Mouse (Mus musculus) liver, embryonic 12.5 days (tissue): ENCODE measurements around the gene Pcolce2. TPM values are rescaled to one million over a fixed set of nuclear protein-coding genes. Genes with fewer than 3 reads are reported as not detected.
"Not testable (repeated sequence)": the region's sequence is repeated elsewhere in the genome, so short reads cannot be mapped to it uniquely, and the experiment has no call there.

Experiments
- ATAC-seq: fragments of 200-750 bp; cut with Nextera tagmentation; 2 replicates; pipeline ENCODE4 v1.8.0; 2017; ENCODE audit warnings: moderate number of reproducible peaks, mild to moderate bottlenecking, moderate library complexity
- H3K27ac ChIP-seq: fragments of 300-500 bp; sonication (generic); 2 replicates; pipeline ENCODE4 v1.5.1; 2016; ENCODE audit warnings: mild to moderate bottlenecking
- H3K27me3 ChIP-seq: fragments of 300-500 bp; sonication (generic); replicated peaks from 2 replicates; pipeline ENCODE4 v1.6.1; 2016; ENCODE audit warnings: mild to moderate bottlenecking, moderate library complexity
- H3K36me3 ChIP-seq: fragments of 300-500 bp; sonication (generic); 2 replicates; pipeline ENCODE4 v1.6.1; 2016; ENCODE audit warnings: mild to moderate bottlenecking, moderate library complexity
- H3K4me1 ChIP-seq: fragments of 300-500 bp; sonication (generic); 2 replicates; pipeline ENCODE4 v1.6.1; 2016
- H3K4me2 ChIP-seq: fragments of 300-500 bp; sonication (generic); 2 replicates; pipeline ENCODE4 v1.6.1; 2016; ENCODE audit warnings: mild to moderate bottlenecking, moderate library complexity
- H3K4me3 ChIP-seq: fragments of 300-500 bp; sonication (generic); 2 replicates; pipeline ENCODE4 v1.5.1; 2016; ENCODE audit warnings: mild to moderate bottlenecking, moderate library complexity
- H3K9ac ChIP-seq: fragments of 300-500 bp; sonication (generic); 2 replicates; pipeline ENCODE4 v1.6.1; 2016; ENCODE audit warnings: mild to moderate bottlenecking, moderate library complexity
- H3K9me3 ChIP-seq: fragments of 300-500 bp; sonication (generic); replicated peaks from 2 replicates; pipeline ENCODE4 v1.6.1; 2016; ENCODE audit warnings: mild to moderate bottlenecking, moderate library complexity
- WGBS: fragments of 180-500 bp; shearing (Covaris S2); methylation state at CpG from one replicate; pipeline ENCODE4 v1.1.7; 2016; ENCODE audit not compliant: insufficient replicate concordance; 5-methylcytosine and 5-hydroxymethylcytosine counted together
- polyA plus RNA-seq: library from polyadenylated mRNA; unstranded; fragments of >200 nt; fragmentation: Nextera tagmentation; extraction: Ambion mirVana; gene quantifications from 2 replicates; pipeline ENCODE4 v1.2.1, GENCODE M21; 2016

Gene Pcolce2
- polyA plus RNA-seq, 1 experiment from 2014 or later, result 12.1 TPM

GRCm38 (mm10) chr9:95614861-95615615 lies 22.4 kb upstream of the Pcolce2 start:
- no peaks in the 10 kb centered on the region for H3K27me3 ChIP-seq
- H3K4me1 ChIP-seq, result no peaks in the 10 kb centered on the region
- H3K27ac ChIP-seq, result no peak overlapping the region
- H3K9ac ChIP-seq, result no peak overlapping the region
- no peaks in the 10 kb centered on the region for H3K9me3 ChIP-seq
- WGBS, result 65% methylated on average over 14 of the region's 14 CpGs
- H3K36me3 ChIP-seq, result no peaks in the 10 kb centered on the region
- ATAC-seq, result no peak
- no peak overlapping the region for H3K4me2 ChIP-seq
- no peak overlapping the region for H3K4me3 ChIP-seq

- no peaks in the 10 kb centered on the region for H3K27me3 ChIP-seq
- no peak overlapping the region for H3K9ac ChIP-seq
- H3K27ac ChIP-seq, result no peak overlapping the region
- no peak overlapping the region for H3K4me2 ChIP-seq
- no peak for ATAC-seq
- 62% methylated on average over 3 of the region's 3 CpGs for WGBS
- no peaks in the 10 kb centered on the region for H3K36me3 ChIP-seq
- no peak overlapping the region for H3K4me3 ChIP-seq
- no peaks in the 10 kb centered on the region for H3K4me1 ChIP-seq
- no peaks in the 10 kb centered on the region for H3K9me3 ChIP-seq
Measured at GRCm38 (mm10) chr9:95615961-95616360, 21.4 kb upstream of the Pcolce2 start.

GRCm38 (mm10) chr9:95618572-95618971 lies 18.8 kb upstream of the Pcolce2 start:
- H3K27ac ChIP-seq, result no peak overlapping the region
- H3K4me3 ChIP-seq, result no peak overlapping the region
- 63% methylated on average over 1 of the region's 1 CpGs for WGBS
- ATAC-seq, result no peak
- no peaks in the 10 kb centered on the region for H3K9me3 ChIP-seq
- H3K4me2 ChIP-seq, result no peak overlapping the region
- H3K9ac ChIP-seq, result no peak overlapping the region
- no peaks in the 10 kb centered on the region for H3K27me3 ChIP-seq
- H3K4me1 ChIP-seq, result no peaks in the 10 kb centered on the region
- H3K36me3 ChIP-seq, result no peaks in the 10 kb centered on the region

GRCm38 (mm10) chr9:95624072-95624471 lies 13.3 kb upstream of the Pcolce2 start:
- Histone ChIP-seq H3K27ac (no peak overlapping the region), H3K4me3 (no peak overlapping the region), H3K4me2 (no peak overlapping the region), H3K9me3 (no peaks in the 10 kb centered on the region; the same call in 1 of the 2 replicates), H3K36me3 (no peaks in the 10 kb centered on the region), H3K27me3 (no peaks in the 10 kb centered on the region), H3K9ac (no peak overlapping the region), H3K4me1 (no peaks in the 10 kb centered on the region)
- no peak for ATAC-seq
- 61% methylated on average over 3 of the region's 3 CpGs for WGBS

- H3K4me1 ChIP-seq, result no peaks in the 10 kb centered on the region
- H3K27ac ChIP-seq, result no peak overlapping the region
- no peak overlapping the region for H3K4me3 ChIP-seq
- H3K27me3 ChIP-seq, result no peaks in the 10 kb centered on the region
- H3K9me3 ChIP-seq, result no peaks in the 10 kb centered on the region; the same call in 1 of the 2 replicates
- WGBS, result 62% methylated on average over 6 of the region's 6 CpGs
- no peaks in the 10 kb centered on the region for H3K36me3 ChIP-seq
- H3K9ac ChIP-seq, result no peak overlapping the region
- no peak for ATAC-seq
- H3K4me2 ChIP-seq, result no peak overlapping the region
Measured at GRCm38 (mm10) chr9:95628439-95628948, 8.9 kb upstream of the Pcolce2 start.

- not testable (repeated sequence) for H3K9ac ChIP-seq, H3K4me3 ChIP-seq, H3K9me3 ChIP-seq, H3K36me3 ChIP-seq, H3K4me1 ChIP-seq, H3K27me3 ChIP-seq, ATAC-seq, H3K27ac ChIP-seq, H3K4me2 ChIP-seq
- WGBS, result 77% methylated on average over 2 of the region's 2 CpGs
Measured at GRCm38 (mm10) chr9:95629561-95629960, 7.8 kb upstream of the Pcolce2 start.

- H3K4me1 ChIP-seq, result 0 out of 2 replicates have a peak, but pooled peaks cover 7% of the 10 kb centered on the region
- H3K9me3 ChIP-seq, result no peaks in the 10 kb centered on the region
- no peak overlapping the region for H3K4me2 ChIP-seq
- no peak overlapping the region for H3K9ac ChIP-seq
- no peak overlapping the region for H3K4me3 ChIP-seq
- H3K27ac ChIP-seq, result no peak overlapping the region
- no peak for ATAC-seq
- no peaks in the 10 kb centered on the region for H3K36me3 ChIP-seq
- 65% methylated on average over 4 of the region's 4 CpGs for WGBS
- peaks cover 53% of the 10 kb centered on the region for H3K27me3 ChIP-seq
Measured at GRCm38 (mm10) chr9:95636395-95636794, 1.0 kb upstream of the Pcolce2 start.

- H3K9me3 ChIP-seq, result no peaks in the 10 kb centered on the region
- 0 out of 2 replicates have a peak, but pooled peaks cover 7% of the 10 kb centered on the region for H3K4me1 ChIP-seq
- ATAC-seq, result no peak
- H3K4me3 ChIP-seq, result no peak overlapping the region
- H3K4me2 ChIP-seq, result no peak overlapping the region
- H3K36me3 ChIP-seq, result no peaks in the 10 kb centered on the region
- WGBS, result 22% methylated on average over 4 of the region's 4 CpGs
- H3K27ac ChIP-seq, result no peak overlapping the region
- no peak overlapping the region for H3K9ac ChIP-seq
- peaks cover 45% of the 10 kb centered on the region for H3K27me3 ChIP-seq
Measured at GRCm38 (mm10) chr9:95639919-95640318, 2.5 kb downstream of the Pcolce2 start.

- Histone ChIP-seq H3K36me3 (0 out of 2 replicates have a peak, but pooled peaks cover 9% of the 10 kb centered on the region), H3K4me1 (no peaks in the 10 kb centered on the region), H3K4me2 (no peak overlapping the region), H3K4me3 (no peak overlapping the region), H3K27me3 (no peaks in the 10 kb centered on the region), H3K9me3 (no peaks in the 10 kb centered on the region), H3K9ac (no peak overlapping the region), H3K27ac (no peak overlapping the region)
- 77% methylated on average over 8 of the region's 8 CpGs for WGBS
- ATAC-seq, result no peak
Measured at GRCm38 (mm10) chr9:95645926-95646325, 8.5 kb downstream of the Pcolce2 start.

- Histone ChIP-seq H3K9ac (no peak overlapping the region), H3K4me2 (no peak overlapping the region), H3K27ac (no peak overlapping the region), H3K27me3 (no peaks in the 10 kb centered on the region), H3K9me3 (no peaks in the 10 kb centered on the region), H3K4me1 (no peaks in the 10 kb centered on the region), H3K4me3 (no peak overlapping the region), H3K36me3 (0 out of 2 replicates have a peak, but pooled peaks cover 9% of the 10 kb centered on the region)
- WGBS, result 71% methylated on average over 6 of the region's 6 CpGs
- no peak for ATAC-seq
Measured at GRCm38 (mm10) chr9:95653363-95653762, 16.0 kb downstream of the Pcolce2 start.

GRCm38 (mm10) chr9:95654356-95654755 lies 17.0 kb downstream of the Pcolce2 start:
- no peaks in the 10 kb centered on the region for H3K9me3 ChIP-seq
- H3K4me1 ChIP-seq, result no peaks in the 10 kb centered on the region
- no peak overlapping the region for H3K4me3 ChIP-seq
- no peaks in the 10 kb centered on the region for H3K27me3 ChIP-seq
- no peak overlapping the region for H3K27ac ChIP-seq
- H3K36me3 ChIP-seq, result 0 out of 2 replicates have a peak, but pooled peaks cover 5% of the 10 kb centered on the region
- WGBS, result 84% methylated on average over 5 of the region's 5 CpGs
- H3K9ac ChIP-seq, result no peak overlapping the region
- no peak overlapping the region for H3K4me2 ChIP-seq
- no peak for ATAC-seq

GRCm38 (mm10) chr9:95657941-95658340 lies 20.5 kb downstream of the Pcolce2 start:
- H3K4me2 ChIP-seq, result no peak overlapping the region
- H3K9me3 ChIP-seq, result no peaks in the 10 kb centered on the region
- H3K4me3 ChIP-seq, result no peak overlapping the region
- 66% methylated on average over 2 of the region's 2 CpGs for WGBS
- no peak for ATAC-seq
- no peaks in the 10 kb centered on the region for H3K27me3 ChIP-seq
- H3K9ac ChIP-seq, result no peak overlapping the region
- H3K4me1 ChIP-seq, result no peaks in the 10 kb centered on the region
- H3K27ac ChIP-seq, result no peak overlapping the region
- H3K36me3 ChIP-seq, result no peaks in the 10 kb centered on the region
